In the genomic region with DNA sequence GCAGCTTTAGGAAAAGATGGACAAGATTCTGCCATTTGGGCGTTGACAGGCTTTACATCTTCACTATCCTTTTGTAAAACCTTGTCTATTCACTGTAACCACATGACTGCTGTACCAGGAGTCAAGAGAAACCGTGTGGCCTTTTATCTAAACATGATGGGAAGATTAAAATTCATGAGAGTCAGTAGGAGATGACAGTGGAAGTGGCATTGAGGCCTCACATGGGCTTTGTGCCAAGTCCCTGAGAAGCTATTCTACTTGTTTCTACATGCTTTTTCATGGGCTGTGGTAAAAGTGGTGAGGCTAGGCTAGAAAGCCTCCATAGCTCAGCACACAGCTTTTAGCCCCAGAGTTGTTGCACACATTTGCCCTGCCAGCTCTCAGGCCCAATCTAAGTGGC, we compare ENCODE assay signal across 18 mouse cellular contexts.
"Had no signal": no experiment of that assay in that cellular context is flagged by ENCODE, and none has a peak within 500 bp of the region (broad histone marks: within the 10 kb centered on the region; RNA-seq: fewer than 3 reads in every experiment).

No protein-coding gene starts in this region.

- H3K27me3 ChIP-seq: midbrain, embryonic 12.5 days; neural tube, embryonic 13.5 days; neural tube, embryonic 15.5 days had no signal

- H3K4me1 ChIP-seq: midbrain, embryonic 10.5 days; midbrain, embryonic 12.5 days; neural tube, embryonic 13.5 days; neural tube, embryonic 15.5 days had no signal

- H3K4me3 ChIP-seq: midbrain, embryonic 10.5 days; midbrain, embryonic 12.5 days; myocyte; neural tube, embryonic 13.5 days; neural tube, embryonic 15.5 days had no signal

- H3K9me3 ChIP-seq: midbrain, embryonic 10.5 days; midbrain, embryonic 12.5 days; neural tube, embryonic 13.5 days; neural tube, embryonic 15.5 days had no signal

- H3K4me2 ChIP-seq: lung, embryonic 14.5 days; midbrain, embryonic 12.5 days; neural tube, embryonic 13.5 days; neural tube, embryonic 15.5 days had no signal

- ATAC-seq: midbrain, embryonic 16.5 days had no signal

- H3K9ac ChIP-seq: lung, embryonic 14.5 days; midbrain, embryonic 12.5 days; neural tube, embryonic 13.5 days; neural tube, embryonic 15.5 days had no signal

- DNase-seq: lung, adult 18-20 months; lung, embryonic 14.5 days; lung, postnatal 10 days; lung, postnatal 4 days; retina, postnatal 1 day; right cerebral cortex, adult 18-20 months; right cerebral cortex, postnatal 25 days; right cerebral cortex, postnatal 4 days; spleen, adult 18-20 months; thymus, adult 18-20 months; thymus, postnatal 14 days; thymus, postnatal 36 days had no signal

- H3K27ac ChIP-seq: midbrain, embryonic 10.5 days; midbrain, embryonic 12.5 days; neural tube, embryonic 13.5 days; neural tube, embryonic 15.5 days had no signal

- H3K36me3 ChIP-seq: neural tube, embryonic 15.5 days had no signal
